Mouse (Mus musculus) forebrain, embryonic 16.5 days (tissue): ENCODE measurements around the gene Flot1. TPM values are rescaled to one million over a fixed set of nuclear protein-coding genes. Genes with fewer than 3 reads are reported as not detected.
A peak's percentile ranks its signal among the peaks of the same experiment; 100 is the strongest.

ENCODE experiments used
- ATAC-seq: fragments of 200-750 bp; cut with Nextera tagmentation; 2 replicates; pipeline ENCODE4 v1.8.0; 2017; ENCODE audit warnings: mild to moderate bottlenecking, moderate library complexity
- H3K27ac ChIP-seq: fragments of 300-500 bp; sonication (generic); 2 replicates; pipeline ENCODE4 v1.5.1; 2014; ENCODE audit warnings: low read length, control low read depth
- H3K27me3 ChIP-seq: fragments of 300-500 bp; sonication (generic); replicated peaks from 2 replicates; pipeline ENCODE4 v1.6.1; 2014; ENCODE audit warnings: low read length; ENCODE audit not compliant: control insufficient read depth, insufficient read depth
- H3K36me3 ChIP-seq: fragments of 300-500 bp; sonication (generic); 2 replicates; pipeline ENCODE4 v1.6.1; 2014; ENCODE audit not compliant: control insufficient read depth, insufficient read depth
- H3K4me1 ChIP-seq: fragments of 300-500 bp; sonication (generic); replicated peaks from 2 replicates; pipeline ENCODE4 v1.6.1; 2014; ENCODE audit warnings: low read length; ENCODE audit not compliant: control insufficient read depth, insufficient read depth
- H3K4me2 ChIP-seq: fragments of 300-500 bp; sonication (generic); 2 replicates; pipeline ENCODE4 v1.6.1; 2014; ENCODE audit warnings: mild to moderate bottlenecking, low read length, control low read depth
- H3K4me3 ChIP-seq: fragments of 300-500 bp; sonication (generic); replicated peaks from 2 replicates; pipeline ENCODE4 v1.5.1; 2014; ENCODE audit warnings: mild to moderate bottlenecking, low read length, control low read depth
- H3K9ac ChIP-seq: fragments of 300-500 bp; sonication (generic); replicated peaks from 2 replicates; pipeline ENCODE4 v1.6.1; 2014; ENCODE audit warnings: low read depth, low read length, control low read depth
- H3K9me3 ChIP-seq: fragments of 300-500 bp; sonication (generic); 2 replicates; pipeline ENCODE4 v1.6.1; 2016; ENCODE audit warnings: low read length; ENCODE audit not compliant: control insufficient read depth
- WGBS: fragments of 180-500 bp; shearing (Covaris S2); extraction: QIAGEN DNeasy Blood & Tissue Kit; methylation state at CpG from one replicate; pipeline ENCODE4 v1.1.7; 2014; 5-methylcytosine and 5-hydroxymethylcytosine counted together
- polyA plus RNA-seq: library from polyadenylated mRNA; unstranded; fragments of >200 nt; fragmentation: Nextera tagmentation; extraction: Ambion mirVana; gene quantifications from 2 replicates; pipeline ENCODE4 v1.2.1, GENCODE M21; 2015

The Flot1 gene
- polyA plus RNA-seq, 1 experiment from 2014 or later: 89.3 TPM

- no peak for ATAC-seq
- peak overlapping the region; percentile 87 for H3K9ac ChIP-seq
- H3K9me3 ChIP-seq: no peaks in the 10 kb centered on the region
- H3K36me3 ChIP-seq: peaks cover 4% of the 10 kb centered on the region; the same call in 1 of the 2 replicates
- peak overlapping the region; percentile 83 for H3K4me3 ChIP-seq
- no peaks in the 10 kb centered on the region for H3K27me3 ChIP-seq
- 30% methylated on average over 17 of the region's 17 CpGs for WGBS
- peaks cover 59% of the 10 kb centered on the region for H3K4me1 ChIP-seq
- peak overlapping the region; percentile 93 for H3K4me2 ChIP-seq
- H3K27ac ChIP-seq: peak overlapping the region; percentile 47; the same call in 1 of the 2 replicates
These were observed 45.3 kb downstream of the Flot1 start for GRCm38 (mm10) chr17:35868165-35868820.

GRCm38 (mm10) chr17:35868961-35869345, 45.9 kb downstream of the Flot1 start:
- Histone ChIP-seq H3K4me3 (peak overlapping the region; percentile 83), H3K27me3 (no peaks in the 10 kb centered on the region), H3K9ac (peak overlapping the region; percentile 87), H3K4me2 (peak overlapping the region; percentile 93), H3K9me3 (no peaks in the 10 kb centered on the region), H3K27ac (peak overlapping the region; percentile 47; the same call in 1 of the 2 replicates), H3K4me1 (peaks cover 65% of the 10 kb centered on the region), H3K36me3 (peaks cover 4% of the 10 kb centered on the region; the same call in 1 of the 2 replicates)
- ATAC-seq: no peak
- 2% methylated on average over 7 of the region's 7 CpGs for WGBS

GRCm38 (mm10) chr17:35869346-35870067, 46.5 kb downstream of the Flot1 start:
- H3K27me3 ChIP-seq: no peaks in the 10 kb centered on the region
- WGBS: 4% methylated on average over 7 of the region's 7 CpGs
- H3K27ac ChIP-seq: peak overlapping the region; percentile 43; the same call in 1 of the 2 replicates
- H3K9ac ChIP-seq: peak overlapping the region; percentile 87
- peaks cover 4% of the 10 kb centered on the region for H3K36me3 ChIP-seq
- H3K4me3 ChIP-seq: peak overlapping the region; percentile 83
- ATAC-seq: no peak
- H3K9me3 ChIP-seq: no peaks in the 10 kb centered on the region
- peak overlapping the region; percentile 93 for H3K4me2 ChIP-seq
- H3K4me1 ChIP-seq: peaks cover 69% of the 10 kb centered on the region

- no peak for ATAC-seq
- WGBS: 72% methylated on average over 9 of the region's 9 CpGs
These were observed 47.3 kb downstream of the Flot1 start for GRCm38 (mm10) chr17:35870151-35870883.

GRCm38 (mm10) chr17:35870884-35871696, 48.1 kb downstream of the Flot1 start:
- Histone ChIP-seq H3K4me1 (peaks cover 61% of the 10 kb centered on the region), H3K27ac (no peak overlapping the region), H3K4me2 (peak overlapping the region; percentile 93)

More at GRCm38 (mm10) chr17:35870151-35870883, 47.3 kb downstream of the Flot1 start:
- H3K36me3 ChIP-seq: peaks cover 11% of the 10 kb centered on the region
- H3K4me3 ChIP-seq: peak overlapping the region; percentile 83
- no peaks in the 10 kb centered on the region for H3K9me3 ChIP-seq
- H3K4me1 ChIP-seq: peaks cover 61% of the 10 kb centered on the region
- no peaks in the 10 kb centered on the region for H3K27me3 ChIP-seq
- peak overlapping the region; percentile 87 for H3K9ac ChIP-seq
- peak overlapping the region; percentile 24; the same call in 1 of the 2 replicates for H3K27ac ChIP-seq
- peak overlapping the region; percentile 93 for H3K4me2 ChIP-seq

GRCm38 (mm10) chr17:35873774-35874519, 50.9 kb downstream of the Flot1 start:
- ATAC-seq: peak; percentile 61
- no peak overlapping the region for H3K27ac ChIP-seq
- peaks cover 40% of the 10 kb centered on the region for H3K4me1 ChIP-seq
- H3K4me2 ChIP-seq: no peak overlapping the region
- H3K9me3 ChIP-seq: no peaks in the 10 kb centered on the region
- peaks cover 12% of the 10 kb centered on the region for H3K36me3 ChIP-seq
- no peak overlapping the region for H3K4me3 ChIP-seq
- H3K9ac ChIP-seq: 0 out of 2 replicates have a peak overlapping the region, but pooled peaks have one; percentile 17
- WGBS: 30% methylated on average over 21 of the region's 21 CpGs
- no peaks in the 10 kb centered on the region for H3K27me3 ChIP-seq

More at GRCm38 (mm10) chr17:35870884-35871696, 48.1 kb downstream of the Flot1 start:
- H3K4me3 ChIP-seq: no peak overlapping the region; the same call in 1 of the 2 replicates
- no peak overlapping the region for H3K9ac ChIP-seq
- no peaks in the 10 kb centered on the region for H3K27me3 ChIP-seq
- ATAC-seq: no peak
- WGBS: 90% methylated on average over 8 of the region's 8 CpGs
- no peaks in the 10 kb centered on the region for H3K9me3 ChIP-seq
- peaks cover 12% of the 10 kb centered on the region for H3K36me3 ChIP-seq

GRCm38 (mm10) chr17:35874721-35875120, 51.7 kb downstream of the Flot1 start:
- peaks cover 32% of the 10 kb centered on the region for H3K4me1 ChIP-seq
- no peaks in the 10 kb centered on the region for H3K9me3 ChIP-seq
- peaks cover 12% of the 10 kb centered on the region for H3K36me3 ChIP-seq
- H3K4me3 ChIP-seq: no peak overlapping the region
- no peaks in the 10 kb centered on the region for H3K27me3 ChIP-seq
- no peak overlapping the region for H3K4me2 ChIP-seq
- H3K9ac ChIP-seq: no peak overlapping the region
- ATAC-seq: no peak
- 86% methylated on average over 6 of the region's 6 CpGs for WGBS
- H3K27ac ChIP-seq: no peak overlapping the region
